Mouse (Mus musculus) bone marrow, adult 2 months (tissue): ENCODE measurements around the gene Ralgapb.

ENCODE experiments used
- CTCF ChIP-seq: fragments of 200-500 bp; IDR thresholded peaks from 2 replicates; pipeline ENCODE4 v1.5.1; 2011; ENCODE audit warnings: low read length, control low read depth; ENCODE audit not compliant: control insufficient read depth, insufficient read depth
- POLR2A ChIP-seq: fragments of 200-500 bp; IDR thresholded peaks from 2 replicates; pipeline ENCODE4 v1.6.1; 2011; ENCODE audit warnings: low read depth, mild to moderate bottlenecking, control low read depth, low read length, borderline replicate concordance; ENCODE audit not compliant: control insufficient read depth

DNA sequence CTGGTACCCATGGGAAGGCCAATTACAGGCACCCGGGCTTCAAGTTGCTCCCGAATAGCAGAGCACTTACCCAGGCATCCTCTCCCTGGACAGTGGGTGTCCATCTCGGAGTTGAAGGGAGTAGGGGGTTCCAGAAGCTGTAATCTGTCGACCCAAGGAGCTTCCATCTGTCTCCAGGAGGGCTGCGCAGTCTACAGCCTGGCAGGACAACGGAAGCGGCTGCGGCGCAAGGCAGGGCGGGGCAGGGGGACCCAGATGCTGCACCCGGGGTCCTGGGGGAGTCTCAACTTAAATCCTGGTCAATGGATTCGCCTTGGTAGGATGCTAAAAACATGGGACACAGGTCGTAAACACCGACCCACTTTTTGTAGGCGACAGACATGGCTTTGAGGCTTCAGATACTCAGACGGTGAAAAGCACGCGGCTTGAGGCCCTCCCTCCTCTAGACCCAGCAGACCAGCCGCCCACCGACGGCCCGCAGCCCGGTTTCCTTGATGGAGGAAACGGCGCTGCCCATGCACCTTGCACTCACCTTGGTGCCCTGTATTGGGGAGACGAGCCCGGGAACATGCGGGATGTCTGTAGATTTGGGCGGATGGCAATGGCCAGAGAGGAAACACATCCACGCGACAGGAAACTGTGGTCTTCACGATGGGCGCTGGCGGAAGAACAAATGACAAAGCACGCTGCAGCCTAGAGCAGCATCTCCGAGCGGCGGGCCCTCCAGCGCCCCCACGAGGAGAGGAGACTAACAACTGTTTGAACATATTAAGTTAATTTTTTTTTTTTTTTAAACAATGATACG is 48.6 kb upstream of the Ralgapb start:
- peak; percentile 32; the same call in 1 of the 2 replicates for TF ChIP-seq POLR2A
- peak; percentile 75 for TF ChIP-seq CTCF
